Mouse (Mus musculus) spleen, adult 2 months (tissue): ENCODE results near the gene Gtf2f2. TPM values are rescaled to one million over a fixed set of nuclear protein-coding genes. Genes with fewer than 3 reads are reported as not detected.

Experiments
- DNase-seq, 2 experiments: peaks; one replicate each; pipeline versions ENCODE4 v3.0.0 to v3.0.0-alpha.2; 2012 to 2021; ENCODE audit warnings: low spot score in 2 of 2, low read depth in 1 of 2
- H3K27ac ChIP-seq: fragments of 200-500 bp; 2 replicates; pipeline ENCODE4 v1.5.1; 2012; ENCODE audit warnings: low read length, inconsistent platforms; ENCODE audit not compliant: insufficient read depth
- H3K27me3 ChIP-seq: fragments of 200-500 bp; 2 replicates; pipeline ENCODE4 v1.6.1; 2012; ENCODE audit warnings: mild to moderate bottlenecking, moderate library complexity, low read length, inconsistent platforms; ENCODE audit not compliant: control insufficient read depth, insufficient read depth
- H3K36me3 ChIP-seq: fragments of 200-500 bp; 2 replicates; pipeline ENCODE4 v1.6.1; 2012; ENCODE audit warnings: mild to moderate bottlenecking, low read length, inconsistent platforms; ENCODE audit not compliant: control insufficient read depth, insufficient read depth
- H3K4me1 ChIP-seq: fragments of 200-500 bp; 2 replicates; pipeline ENCODE4 v1.6.1; 2011; ENCODE audit warnings: inconsistent platforms; ENCODE audit not compliant: control insufficient read depth, insufficient read depth, insufficient read length
- H3K4me3 ChIP-seq: fragments of 200-500 bp; 2 replicates; pipeline ENCODE4 v1.5.1; 2011; ENCODE audit warnings: mild to moderate bottlenecking, inconsistent platforms; ENCODE audit not compliant: insufficient read depth, insufficient read length; ENCODE audit errors: extremely low read depth
- CTCF ChIP-seq: fragments of 200-500 bp; IDR thresholded peaks from 2 replicates; pipeline ENCODE4 v1.5.1; 2011; ENCODE audit warnings: mild to moderate bottlenecking, inconsistent platforms; ENCODE audit not compliant: insufficient read depth, insufficient read length, insufficient replicate concordance; ENCODE audit errors: extremely low read depth
- POLR2A ChIP-seq: fragments of 200-500 bp; IDR thresholded peaks from 2 replicates; pipeline ENCODE4 v1.6.1; 2011; ENCODE audit warnings: low read depth, low read length, inconsistent platforms
- whole genome bisulfite sequencing: fragments of 180-500 bp; shearing (Covaris S2); methylation state at CpG from one replicate; pipeline ENCODE4 v1.1.7; 2018; 5-methylcytosine and 5-hydroxymethylcytosine counted together
- polyA plus RNA-seq: library from polyadenylated mRNA; depleted of rRNA; stranded (reverse); fragments of >200 nt; gene quantifications from 2 replicates; pipeline ENCODE4 v1.2.3, GENCODE M21; 2012

Gene Gtf2f2
- polyA plus RNA-seq, 1 experiment: 1.4 TPM

- TF ChIP-seq POLR2A (no peak), CTCF (no peak)
- 49% methylated on average over 4 of the region's 4 CpGs for WGBS
- Histone ChIP-seq H3K4me3 (no peak overlapping the region), H3K27ac (no peak overlapping the region), H3K27me3 (no peaks in the 10 kb centered on the region), H3K4me1 (peaks cover 2% of the 10 kb centered on the region; the same call in 1 of the 2 replicates), H3K36me3 (no peaks in the 10 kb centered on the region; the same call in 1 of the 2 replicates)
- no peak for DNase-seq
These were observed 8.9 kb downstream of the Gtf2f2 start for GRCm38 (mm10) chr14:76001781-76002180.

- TF ChIP-seq CTCF (no peak), POLR2A (no peak)
- 84% methylated on average over 1 of the region's 1 CpGs for WGBS
- Histone ChIP-seq H3K27me3 (no peaks in the 10 kb centered on the region), H3K4me1 (peaks cover 2% of the 10 kb centered on the region; the same call in 1 of the 2 replicates), H3K4me3 (no peak overlapping the region), H3K36me3 (peaks cover 3% of the 10 kb centered on the region; the same call in 1 of the 2 replicates), H3K27ac (no peak overlapping the region)
- DNase-seq: no peak
These were observed 12.6 kb downstream of the Gtf2f2 start for GRCm38 (mm10) chr14:75998082-75998481.

- Histone ChIP-seq H3K27ac (no peak overlapping the region), H3K36me3 (peaks cover 5% of the 10 kb centered on the region; the same call in 1 of the 2 replicates), H3K4me3 (no peak overlapping the region), H3K4me1 (no peaks in the 10 kb centered on the region), H3K27me3 (no peaks in the 10 kb centered on the region)
- 94% methylated on average over 4 of the region's 4 CpGs for WGBS
- TF ChIP-seq CTCF: no peak
- TF ChIP-seq POLR2A: no peak
- DNase-seq: no peak
These were observed 18.3 kb downstream of the Gtf2f2 start for GRCm38 (mm10) chr14:75992371-75992770.

- Histone ChIP-seq H3K27me3 (no peaks in the 10 kb centered on the region), H3K4me3 (no peak overlapping the region), H3K4me1 (no peaks in the 10 kb centered on the region), H3K27ac (no peak overlapping the region), H3K36me3 (peaks cover 5% of the 10 kb centered on the region; the same call in 1 of the 2 replicates)
- DNase-seq: no peak
- WGBS: 92% methylated on average over 6 of the region's 6 CpGs
- TF ChIP-seq POLR2A (no peak), CTCF (no peak)
These were observed 19.7 kb downstream of the Gtf2f2 start for GRCm38 (mm10) chr14:75990936-75991335.

GRCm38 (mm10) chr14:75989168-75989567 is 21.5 kb downstream of the Gtf2f2 start:
- no peak for TF ChIP-seq CTCF
- no peak for TF ChIP-seq POLR2A
- Histone ChIP-seq H3K4me1 (no peaks in the 10 kb centered on the region), H3K36me3 (peaks cover 1% of the 10 kb centered on the region; the same call in 1 of the 2 replicates), H3K4me3 (no peak overlapping the region), H3K27ac (no peak overlapping the region), H3K27me3 (no peaks in the 10 kb centered on the region)
- 92% methylated on average over 1 of the region's 1 CpGs for WGBS
- DNase-seq: no peak

- H3K27me3 ChIP-seq: no peaks in the 10 kb centered on the region
- no peak for DNase-seq
- no peaks in the 10 kb centered on the region for H3K4me1 ChIP-seq
- H3K27ac ChIP-seq: no peak overlapping the region
- H3K4me3 ChIP-seq: no peak overlapping the region
- H3K36me3 ChIP-seq: peaks cover 3% of the 10 kb centered on the region
- 49% methylated on average over 7 of the region's 7 CpGs for WGBS
- TF ChIP-seq POLR2A (no peak), CTCF (no peak)
These were observed 23.7 kb downstream of the Gtf2f2 start for GRCm38 (mm10) chr14:75986878-75987483.

- TF ChIP-seq POLR2A: no peak
- no peak for TF ChIP-seq CTCF
- 16% methylated on average over 4 of the region's 4 CpGs for WGBS
- no peaks in the 10 kb centered on the region for H3K4me1 ChIP-seq
- no peaks in the 10 kb centered on the region for H3K27me3 ChIP-seq
- no peak for DNase-seq
- no peak overlapping the region for H3K27ac ChIP-seq
- no peak overlapping the region for H3K4me3 ChIP-seq
- H3K36me3 ChIP-seq: peaks cover 3% of the 10 kb centered on the region
These were observed 25.6 kb downstream of the Gtf2f2 start for GRCm38 (mm10) chr14:75985112-75985511.
